Mouse (Mus musculus) ovary, postnatal 36 days (tissue): Measurements from ENCODE around the gene Smarce1.
A peak's percentile ranks its signal among the peaks of the same experiment; 100 is the strongest.

Source experiments
- DNase-seq: peaks from one replicate; pipeline ENCODE4 v3.0.0; 2022; ENCODE audit warnings: low spot score, mixed read lengths

The Smarce1 gene

GRCm38 (mm10) chr11:99229641-99230260 lies 1.1 kb downstream of the Smarce1 start:
- no peak for DNase-seq

GRCm38 (mm10) chr11:99226298-99226697 lies 4.5 kb downstream of the Smarce1 start:
- DNase-seq: no peak

GRCm38 (mm10) chr11:99223310-99223709 lies 7.5 kb downstream of the Smarce1 start:
- DNase-seq: no peak

- DNase-seq: no peak
These were observed 9.0 kb downstream of the Smarce1 start for GRCm38 (mm10) chr11:99221811-99222210.

- DNase-seq: no peak
These were observed 13.4 kb downstream of the Smarce1 start for GRCm38 (mm10) chr11:99217248-99217986.

GRCm38 (mm10) chr11:99216181-99216580 lies 14.6 kb downstream of the Smarce1 start:
- no peak for DNase-seq

GRCm38 (mm10) chr11:99212693-99213092 lies 18.1 kb downstream of the Smarce1 start:
- no peak for DNase-seq

GRCm38 (mm10) chr11:99211964-99212363 lies 18.9 kb downstream of the Smarce1 start:
- no peak for DNase-seq

- DNase-seq: no peak
These were observed 22.6 kb downstream of the Smarce1 start for GRCm38 (mm10) chr11:99208105-99208669.

GRCm38 (mm10) chr11:99207449-99207848 lies 23.4 kb downstream of the Smarce1 start:
- DNase-seq: no peak

- DNase-seq: no peak
These were observed 23.9 kb downstream of the Smarce1 start for GRCm38 (mm10) chr11:99206954-99207353.

GRCm38 (mm10) chr11:99189154-99189582 lies 41.6 kb downstream of the Smarce1 start:
- DNase-seq: peak; percentile 37

GRCm38 (mm10) chr11:99187348-99187747 lies 43.5 kb downstream of the Smarce1 start:
- no peak for DNase-seq

- no peak for DNase-seq
These were observed 44.0 kb downstream of the Smarce1 start for GRCm38 (mm10) chr11:99186836-99187235.

GRCm38 (mm10) chr11:99182575-99182974 lies 48.2 kb downstream of the Smarce1 start:
- DNase-seq: no peak

- DNase-seq: no peak
These were observed 50.7 kb downstream of the Smarce1 start for GRCm38 (mm10) chr11:99180071-99180470.

- no peak for DNase-seq
These were observed 53.0 kb downstream of the Smarce1 start for GRCm38 (mm10) chr11:99177925-99178198.

GRCm38 (mm10) chr11:99177054-99177924 lies 53.5 kb downstream of the Smarce1 start:
- DNase-seq: no peak

GRCm38 (mm10) chr11:99172002-99172401 lies 58.8 kb downstream of the Smarce1 start:
- no peak for DNase-seq

- DNase-seq: no peak
These were observed 59.4 kb downstream of the Smarce1 start for GRCm38 (mm10) chr11:99171442-99171841.

- no peak for DNase-seq
These were observed 60.1 kb downstream of the Smarce1 start for GRCm38 (mm10) chr11:99170547-99171267.

GRCm38 (mm10) chr11:99170005-99170404 lies 60.8 kb downstream of the Smarce1 start:
- no peak for DNase-seq
